Mouse (Mus musculus): ENCODE measurements around the gene Usp20.

The Usp20 gene

GRCm38 (mm10) chr2:30985111-30986020, 3.3 kb downstream of the Usp20 start:
- DNase-seq (ENCODE audit: low spot score), result peak; percentile 65

GRCm38 (mm10) chr2:30990221-30990620, 8.1 kb downstream of the Usp20 start:
- DNase-seq (ENCODE audit: low spot score), result no peak

DNA sequence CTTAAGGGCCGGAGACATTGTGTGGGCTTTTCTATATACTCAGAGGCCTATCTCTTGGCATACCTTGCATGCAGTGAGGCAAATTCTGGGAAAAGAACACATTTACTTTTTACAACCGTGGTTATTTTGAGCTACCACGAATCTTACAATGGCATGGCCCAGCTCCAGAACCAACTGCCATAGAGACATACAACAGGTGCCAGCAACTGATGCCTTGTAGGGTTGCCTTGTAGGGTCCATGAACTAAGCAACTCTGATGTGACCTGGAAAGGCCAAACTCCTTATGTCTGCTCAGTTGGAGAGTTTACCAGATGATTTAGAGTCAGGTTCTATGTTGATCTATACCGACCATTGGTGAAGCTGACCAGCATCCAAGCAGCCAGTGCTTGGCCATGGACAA, 12.8 kb downstream of the Usp20 start:
- no peak for DNase-seq (ENCODE audit: low spot score)

GRCm38 (mm10) chr2:30995432-30995996, 13.4 kb downstream of the Usp20 start:
- DNase-seq (ENCODE audit: low spot score), result no peak

- no peak for DNase-seq (ENCODE audit: low spot score)
These were observed 16.6 kb downstream of the Usp20 start for GRCm38 (mm10) chr2:30998443-30999260.

DNA sequence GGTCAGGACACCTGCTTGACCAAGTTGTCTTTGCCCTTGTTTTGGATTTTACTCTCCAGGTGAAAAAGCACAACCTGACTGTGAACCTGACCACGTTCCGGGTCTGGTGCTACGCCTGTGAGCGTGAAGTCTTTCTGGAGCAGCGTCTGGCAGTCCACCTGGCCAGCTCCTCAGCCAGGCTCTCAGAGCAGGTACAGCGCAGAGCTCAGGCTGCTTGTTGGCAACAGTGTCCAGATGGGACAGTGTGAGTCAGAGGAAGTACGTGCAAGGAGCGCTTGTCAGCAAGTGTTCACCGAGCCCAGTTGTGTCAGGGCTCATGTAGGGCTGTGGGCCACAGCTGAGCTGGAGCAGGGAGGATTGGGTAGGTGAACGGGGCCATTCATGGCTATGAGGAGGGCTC, 20.8 kb downstream of the Usp20 start:
- no peak for DNase-seq (ENCODE audit: low spot score)

- DNase-seq (ENCODE audit: low spot score), result no peak
These were observed 23.4 kb downstream of the Usp20 start for GRCm38 (mm10) chr2:31005453-31005852.

DNA sequence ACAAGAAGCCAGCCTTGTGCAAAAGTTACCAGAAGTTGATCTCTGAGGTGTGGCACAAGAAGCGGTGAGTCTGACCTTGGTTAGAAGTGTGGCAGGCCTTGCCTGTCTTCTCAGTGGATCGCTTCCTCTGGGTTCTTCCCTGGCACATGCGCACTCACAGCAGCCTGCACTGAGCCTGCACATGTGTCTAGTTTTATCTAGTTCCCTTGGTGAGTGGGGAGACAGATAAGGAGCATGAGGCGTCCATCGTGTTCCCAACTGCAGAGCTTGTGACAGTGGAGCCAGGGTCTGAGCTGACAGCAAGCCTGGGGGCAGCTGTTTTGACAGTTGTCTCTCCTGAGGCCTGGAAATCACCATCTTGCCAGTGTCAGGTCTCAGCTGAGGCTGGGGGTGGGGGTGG, 24.4 kb downstream of the Usp20 start:
- peak; percentile 86 for DNase-seq (ENCODE audit: low spot score)

GRCm38 (mm10) chr2:31007208-31007607, 25.1 kb downstream of the Usp20 start:
- peak; percentile 15 for DNase-seq (ENCODE audit: low spot score)

GRCm38 (mm10) chr2:31013371-31014120, 31.5 kb downstream of the Usp20 start:
- DNase-seq (ENCODE audit: low spot score), result no peak

GRCm38 (mm10) chr2:31017625-31018317, 35.7 kb downstream of the Usp20 start:
- DNase-seq (ENCODE audit: low spot score), result no peak

DNA sequence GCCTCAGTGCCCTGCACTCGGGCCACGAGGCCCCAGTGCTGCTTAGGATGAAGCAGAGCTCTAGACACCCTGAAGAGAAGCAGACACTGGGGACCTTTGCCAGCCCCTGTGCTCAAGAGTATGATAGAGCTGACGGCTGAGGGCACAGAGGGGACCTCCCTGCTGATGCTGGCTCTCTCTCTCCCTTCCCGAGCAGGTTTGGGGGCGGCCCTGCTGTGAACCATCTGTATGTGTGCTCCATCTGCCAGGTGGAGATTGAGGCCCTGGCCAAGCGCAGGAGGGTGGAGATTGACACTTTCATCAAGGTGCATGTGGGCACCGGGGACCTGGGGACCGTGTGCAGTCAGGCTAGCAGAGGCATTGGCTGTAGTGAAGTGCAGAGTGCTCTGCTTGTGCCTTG, 36.4 kb downstream of the Usp20 start:
- DNase-seq (ENCODE audit: low spot score), result no peak

DNA sequence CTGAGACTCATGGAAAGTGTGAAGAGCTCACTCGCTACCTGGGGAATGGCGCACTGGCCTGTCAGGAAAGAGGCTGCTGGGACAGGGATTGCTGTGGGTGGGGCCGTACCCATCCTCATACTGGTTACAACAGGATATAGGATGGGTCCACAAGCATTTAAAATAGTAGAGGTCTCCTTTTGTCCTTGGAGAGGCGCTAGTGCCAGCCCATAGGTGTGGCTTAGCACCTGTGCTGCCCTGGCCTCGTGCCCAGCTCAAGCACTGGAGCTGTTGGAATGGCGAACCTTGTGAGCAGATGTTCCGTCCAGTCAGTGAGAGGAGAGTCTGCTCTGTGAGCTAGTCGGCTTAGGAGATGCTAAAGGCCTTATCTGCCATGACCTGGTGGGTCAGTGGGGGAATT, 36.9 kb downstream of the Usp20 start:
- DNase-seq (ENCODE audit: low spot score), result no peak

- DNase-seq (ENCODE audit: low spot score), result no peak
These were observed 38.1 kb downstream of the Usp20 start for GRCm38 (mm10) chr2:31020202-31020601.

DNA sequence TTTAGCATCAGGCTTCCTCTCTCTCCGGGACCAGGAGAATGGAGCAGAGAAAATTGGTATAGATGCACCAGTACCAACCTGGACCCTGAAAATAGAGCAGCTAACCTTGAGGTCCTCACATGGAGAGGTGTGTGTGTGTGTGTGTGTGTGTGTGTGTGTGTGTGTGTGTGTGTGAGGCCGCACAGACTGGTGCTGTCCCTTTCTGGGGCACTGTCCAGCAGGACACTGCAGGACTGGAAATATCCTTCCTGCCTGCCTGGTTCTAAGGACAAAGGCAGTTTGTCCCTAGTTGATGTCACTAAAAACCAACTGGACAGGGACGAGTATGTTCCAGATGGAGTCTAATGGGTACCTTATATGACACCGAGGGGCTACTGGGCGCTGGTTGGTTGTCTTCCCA, 41.9 kb downstream of the Usp20 start:
- DNase-seq (ENCODE audit: low spot score), result no peak

DNA sequence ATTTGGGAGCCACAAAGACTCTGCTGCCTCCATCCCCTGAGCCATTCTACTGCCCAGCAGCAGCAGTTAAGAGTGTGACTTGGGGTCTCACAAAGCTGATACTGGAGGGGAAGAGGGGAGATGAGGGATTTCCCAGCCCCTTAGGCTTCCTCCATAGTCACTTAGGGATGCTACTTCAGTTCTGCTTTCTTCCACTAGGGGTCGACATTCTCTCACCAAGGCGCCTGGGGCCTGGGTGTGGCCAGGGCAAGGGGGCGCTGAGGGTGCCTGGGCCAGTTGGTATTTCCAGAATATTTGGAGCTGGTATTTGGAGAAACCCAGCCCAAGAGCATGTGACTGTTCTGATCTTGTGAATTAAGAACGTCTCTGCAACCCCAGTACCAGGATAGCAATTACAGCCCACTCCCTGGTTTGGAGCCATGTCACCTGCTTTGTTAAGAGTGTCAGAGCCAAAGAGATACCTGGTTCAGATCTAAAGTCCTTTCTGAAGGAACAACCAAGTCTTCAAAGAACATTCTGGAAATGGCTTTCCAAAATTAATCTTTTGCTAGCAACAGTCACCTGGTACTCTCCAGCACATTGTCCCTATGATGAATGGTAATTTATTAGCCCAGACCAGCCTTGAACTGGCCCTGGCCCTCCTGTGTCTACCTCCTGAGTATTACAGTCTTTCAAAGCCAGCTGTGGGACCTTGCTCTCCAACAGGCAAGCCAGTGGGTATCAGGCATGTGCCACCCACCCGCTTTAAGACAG, 42.7 kb downstream of the Usp20 start:
- DNase-seq (ENCODE audit: low spot score), result peak; percentile 55

GRCm38 (mm10) chr2:31025458-31025857, 43.4 kb downstream of the Usp20 start:
- DNase-seq (ENCODE audit: low spot score), result no peak

GRCm38 (mm10) chr2:31026642-31027041, 44.6 kb downstream of the Usp20 start:
- no peak for DNase-seq (ENCODE audit: low spot score)

DNA sequence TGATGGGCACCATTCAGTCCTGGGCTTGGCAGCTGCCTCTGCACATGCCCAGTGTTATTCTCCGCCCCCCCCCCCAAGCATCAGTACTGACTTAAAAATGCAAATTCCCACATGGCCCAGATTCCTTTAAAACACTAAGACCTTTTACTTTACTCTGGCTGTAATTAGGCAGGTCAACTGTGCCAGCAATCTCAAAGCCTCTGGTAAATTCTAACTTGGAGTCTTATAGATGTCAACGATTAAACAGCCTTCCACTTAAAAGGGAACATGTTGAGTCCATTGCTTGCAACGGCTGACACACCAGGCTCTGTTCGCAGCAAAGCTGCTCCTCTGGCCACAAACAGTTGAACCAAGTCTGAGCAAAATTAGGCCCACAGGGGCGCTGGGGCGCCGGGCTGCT, 49.9 kb downstream of the Usp20 start:
- DNase-seq (ENCODE audit: low spot score), result no peak

DNA sequence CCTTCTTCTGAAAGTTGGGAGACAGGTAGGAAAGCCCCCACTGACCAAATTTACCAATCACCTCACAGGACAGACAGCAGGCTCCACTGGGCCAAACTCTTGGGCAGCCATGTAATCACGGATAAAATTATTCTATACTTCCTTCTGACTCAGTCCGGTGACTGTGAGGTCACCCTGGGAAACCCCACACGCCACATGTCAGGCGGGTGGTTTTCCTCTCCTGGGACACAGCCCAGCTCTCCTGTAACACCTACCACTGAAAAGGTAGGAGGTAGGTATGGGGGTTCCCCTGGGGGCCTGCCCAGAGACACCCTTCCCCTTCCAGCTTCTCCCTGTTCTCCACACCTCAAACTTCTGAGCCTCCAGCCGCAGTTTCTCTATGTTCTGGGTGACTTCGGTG, 54.7 kb downstream of the Usp20 start:
- no peak for DNase-seq (ENCODE audit: low spot score)

GRCm38 (mm10) chr2:31040043-31040442, 58.0 kb downstream of the Usp20 start:
- no peak for DNase-seq (ENCODE audit: low spot score)
